Mouse (Mus musculus) stomach, embryonic 14.5 days (tissue): ENCODE results near the gene Armc12. TPM values are rescaled to one million over a fixed set of nuclear protein-coding genes. Genes with fewer than 3 reads are reported as not detected.

Experiments used
- microRNA-seq: library from miRNA; unstranded; fragments of <30 nt; microRNA quantifications from one replicate; pipeline ENCODE4, GENCODE M21; 2016
- polyA plus RNA-seq: library from polyadenylated mRNA; unstranded; fragments of >200 nt; fragmentation: Nextera tagmentation; extraction: Ambion mirVana; gene quantifications from 2 replicates; pipeline ENCODE4 v1.2.1, GENCODE M21; 2014

The Armc12 gene
- polyA plus RNA-seq, 1 experiment from 2014 or later, result not detected

Small RNA genes within 50 kb of the gene (microRNA-seq; reads per million reads assigned to microRNA genes)
- gene Gm25195, result not detected
- not detected for gene Mir6969

Other genes starting within 250 kb of the Armc12 start
- 26.5 and 29.9 TPM in 2 replicates for gene Fance, start 217.3 kb upstream of the Armc12 start, polyA plus RNA-seq
- 797 and 911 TPM in 2 replicates for gene Rpl10a, start 202.3 kb upstream of the Armc12 start, polyA plus RNA-seq
- gene Tead3, start 180.0 kb upstream of the Armc12 start, polyA plus RNA-seq, result 15.7 and 16.0 TPM in 2 replicates
- gene Tulp1, start 165.6 kb upstream of the Armc12 start, polyA plus RNA-seq, result 5.2 and 6.6 TPM in 2 replicates
- 7.1 TPM in 2 replicates for gene Fkbp5, start 13.3 kb upstream of the Armc12 start, polyA plus RNA-seq
- not detected in 2 replicates for gene Clpsl2, start 18.6 kb downstream of the Armc12 start, polyA plus RNA-seq
- 47.2 and 236 TPM in 2 replicates for gene Clps, start 30.0 kb downstream of the Armc12 start, polyA plus RNA-seq
- gene Lhfpl5, start 44.8 kb downstream of the Armc12 start, polyA plus RNA-seq, result 1.5 TPM in 2 replicates
- 129 and 134 TPM in 2 replicates for gene Srpk1, start 91.9 kb downstream of the Armc12 start, polyA plus RNA-seq
- 0.94 and 1.9 TPM in 2 replicates for gene Slc26a8, start 159.4 kb downstream of the Armc12 start, polyA plus RNA-seq
- gene Mapk14, start 160.5 kb downstream of the Armc12 start, polyA plus RNA-seq, result 51.9 and 53.4 TPM in 2 replicates
- gene AC170998.1, start 195.3 kb downstream of the Armc12 start, polyA plus RNA-seq, result 4.2 and 5.4 TPM in 2 replicates
- gene Mapk13, start 238.5 kb downstream of the Armc12 start, polyA plus RNA-seq, result 77.5 and 78.3 TPM in 2 replicates